Mouse (Mus musculus): ENCODE data around the gene Gatad2b.

- TF ChIP-seq CTCF (IDR thresholded peaks at IDR 0.05; ENCODE audit: borderline replicate concordance, insufficient read depth, low read length) (no peak), POLR2A (IDR thresholded peaks at IDR 0.05; ENCODE audit: low read depth, low read length) (no peak)
These were observed 24.8 kb upstream of the Gatad2b start for GRCm38 (mm10) chr3:90268190-90268589.
